Mouse (Mus musculus) kidney, embryonic 15.5 days (tissue): Measurements from ENCODE around the gene Phip. TPM values are rescaled to one million over a fixed set of nuclear protein-coding genes. Genes with fewer than 3 reads are reported as not detected.

Source experiments
- polyA plus RNA-seq: library from polyadenylated mRNA; unstranded; fragments of >200 nt; fragmentation: Nextera tagmentation; extraction: Ambion mirVana; gene quantifications from 2 replicates; pipeline ENCODE4 v1.2.1, GENCODE M21; 2015

Gene Phip
- polyA plus RNA-seq, 1 experiment from 2014 or later, result 93.8 TPM

Other genes with a start within 250 kb of the Phip start
- gene Irak1bp1, start 146.0 kb downstream of the Phip start, polyA plus RNA-seq, result 20.8 and 25.0 TPM in 2 replicates
- 113 and 121 TPM in 2 replicates for gene Hmgn3, start 171.2 kb upstream of the Phip start, polyA plus RNA-seq